Mouse (Mus musculus): Measurements from ENCODE around the gene Gars. TPM values are rescaled to one million over a fixed set of nuclear protein-coding genes. Genes with fewer than 3 reads are reported as not detected.

The Gars gene
- total and polyA plus RNA-seq, 3 experiments, result 130 to 160 (median 147) TPM

DNA sequence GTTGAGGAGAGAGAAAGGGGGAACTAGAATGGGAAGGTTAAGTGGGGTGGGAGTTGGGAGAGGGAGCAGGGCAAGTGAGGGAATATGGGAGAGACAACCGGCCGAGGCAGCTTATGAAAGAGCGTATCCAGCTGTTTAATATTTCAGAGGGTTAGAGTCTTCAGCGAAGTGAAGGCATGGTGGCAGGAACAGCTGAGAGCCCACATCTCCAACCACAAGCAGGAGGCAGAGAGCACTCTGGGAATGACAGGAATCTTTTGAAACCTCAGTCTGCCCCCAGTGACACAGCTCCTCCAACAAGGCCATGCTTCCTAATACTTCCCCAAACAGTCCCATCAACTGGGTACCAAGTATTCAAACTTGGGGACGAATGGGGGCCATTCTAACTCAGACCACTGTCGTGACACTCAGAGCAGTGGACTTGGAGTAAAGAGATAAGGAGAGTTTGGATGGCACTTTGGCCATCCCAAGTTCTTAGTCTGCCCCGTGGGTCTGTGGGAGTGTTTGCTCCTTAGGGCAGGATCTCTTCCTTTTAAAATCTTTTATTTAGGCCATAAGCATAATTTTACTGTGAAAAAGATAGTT lies 22.5 kb downstream of the Gars start:
- Histone ChIP-seq H3K27me3 (ENCODE audit: insufficient read depth, low read length) (no peaks in the 10 kb centered on the region), H3K4me3 (ENCODE audit: low read depth, low read length) (no peak overlapping the region), H3K36me3 (replicated peaks) (peaks cover 99% of the 10 kb centered on the region), H3K9me3 (replicated peaks) (no peaks in the 10 kb centered on the region), H3K4me1 (ENCODE audit: insufficient read depth, low read depth, low read length) (peaks cover 4% of the 10 kb centered on the region; the same call in 1 of the 2 replicates)
- TF ChIP-seq TAL1 (conservative IDR thresholded peaks at IDR 0.05; ENCODE audit: low read depth, low read length), result no peak
- TF ChIP-seq GATA1 (IDR thresholded peaks at IDR 0.05; ENCODE audit: borderline replicate concordance, low read length), result no peak
- TF ChIP-seq POLR2AphosphoS5 (IDR thresholded peaks at IDR 0.05; ENCODE audit: insufficient replicate concordance, low read depth, low read length), result no peak
- no peak for TF ChIP-seq GATA2 (IDR thresholded peaks at IDR 0.05; ENCODE audit: borderline replicate concordance, low read depth, low read length)
- no peak for TF ChIP-seq CTCF (IDR thresholded peaks at IDR 0.05; ENCODE audit: low read depth, low read length)
- no peak for DNase-seq (ENCODE audit: low spot score)
- no peak for ATAC-seq (ENCODE audit: extremely low read depth, insufficient number of reproducible peaks, low FRiP score, poor library complexity, severe bottlenecking)

DNA sequence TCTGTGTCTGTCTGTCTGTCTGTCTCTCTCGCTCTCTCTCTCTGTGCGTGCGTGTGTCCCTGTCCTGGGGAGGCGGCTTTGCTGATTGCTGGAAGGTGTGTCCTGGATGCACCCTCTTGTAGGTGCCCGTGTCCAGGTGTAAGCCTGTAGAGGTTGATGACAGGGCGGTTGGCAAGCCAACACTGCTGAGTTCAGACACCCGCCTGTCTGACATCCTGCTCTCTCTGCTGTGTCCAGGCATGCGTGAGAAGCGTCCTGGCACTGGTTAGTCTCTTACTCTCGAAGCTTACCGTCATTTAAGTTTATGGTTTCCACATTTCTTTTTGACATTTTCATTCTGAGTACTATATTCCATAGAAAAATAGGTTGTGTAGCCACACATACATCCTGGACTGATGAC lies 23.5 kb downstream of the Gars start:
- Histone ChIP-seq H3K4me1 (ENCODE audit: insufficient read depth, low read depth, low read length) (peaks cover 2% of the 10 kb centered on the region; the same call in 1 of the 2 replicates), H3K27me3 (ENCODE audit: insufficient read depth, low read length) (no peaks in the 10 kb centered on the region), H3K4me3 (ENCODE audit: low read depth, low read length) (no peak overlapping the region), H3K9me3 (replicated peaks) (no peaks in the 10 kb centered on the region), H3K36me3 (replicated peaks) (peaks cover 99% of the 10 kb centered on the region)
- TF ChIP-seq GATA2 (IDR thresholded peaks at IDR 0.05; ENCODE audit: borderline replicate concordance, low read depth, low read length), result no peak
- TF ChIP-seq POLR2AphosphoS5 (IDR thresholded peaks at IDR 0.05; ENCODE audit: insufficient replicate concordance, low read depth, low read length), result no peak
- TF ChIP-seq TAL1 (conservative IDR thresholded peaks at IDR 0.05; ENCODE audit: low read depth, low read length), result no peak
- TF ChIP-seq CTCF (IDR thresholded peaks at IDR 0.05; ENCODE audit: low read depth, low read length), result no peak
- TF ChIP-seq GATA1 (IDR thresholded peaks at IDR 0.05; ENCODE audit: borderline replicate concordance, low read length), result no peak
- DNase-seq (ENCODE audit: low spot score) (no peak), ATAC-seq (ENCODE audit: extremely low read depth, insufficient number of reproducible peaks, low FRiP score, poor library complexity, severe bottlenecking) (no peak)

GRCm38 (mm10) chr6:55062200-55062599 lies 24.4 kb downstream of the Gars start:
- DNase-seq (ENCODE audit: low spot score), result no peak
- ATAC-seq (ENCODE audit: extremely low read depth, insufficient number of reproducible peaks, low FRiP score, poor library complexity, severe bottlenecking), result no peak
- Histone ChIP-seq H3K9me3 (replicated peaks) (no peaks in the 10 kb centered on the region), H3K36me3 (replicated peaks) (peaks cover 98% of the 10 kb centered on the region), H3K27me3 (ENCODE audit: insufficient read depth, low read length) (no peaks in the 10 kb centered on the region), H3K4me1 (ENCODE audit: insufficient read depth, low read depth, low read length) (peaks cover 2% of the 10 kb centered on the region; the same call in 1 of the 2 replicates), H3K4me3 (ENCODE audit: low read depth, low read length) (no peak overlapping the region)
- TF ChIP-seq TAL1 (conservative IDR thresholded peaks at IDR 0.05; ENCODE audit: low read depth, low read length), result no peak
- no peak for TF ChIP-seq GATA2 (IDR thresholded peaks at IDR 0.05; ENCODE audit: borderline replicate concordance, low read depth, low read length)
- no peak for TF ChIP-seq GATA1 (IDR thresholded peaks at IDR 0.05; ENCODE audit: borderline replicate concordance, low read length)
- no peak for TF ChIP-seq CTCF (IDR thresholded peaks at IDR 0.05; ENCODE audit: low read depth, low read length)
- no peak for TF ChIP-seq POLR2AphosphoS5 (IDR thresholded peaks at IDR 0.05; ENCODE audit: insufficient replicate concordance, low read depth, low read length)

DNA sequence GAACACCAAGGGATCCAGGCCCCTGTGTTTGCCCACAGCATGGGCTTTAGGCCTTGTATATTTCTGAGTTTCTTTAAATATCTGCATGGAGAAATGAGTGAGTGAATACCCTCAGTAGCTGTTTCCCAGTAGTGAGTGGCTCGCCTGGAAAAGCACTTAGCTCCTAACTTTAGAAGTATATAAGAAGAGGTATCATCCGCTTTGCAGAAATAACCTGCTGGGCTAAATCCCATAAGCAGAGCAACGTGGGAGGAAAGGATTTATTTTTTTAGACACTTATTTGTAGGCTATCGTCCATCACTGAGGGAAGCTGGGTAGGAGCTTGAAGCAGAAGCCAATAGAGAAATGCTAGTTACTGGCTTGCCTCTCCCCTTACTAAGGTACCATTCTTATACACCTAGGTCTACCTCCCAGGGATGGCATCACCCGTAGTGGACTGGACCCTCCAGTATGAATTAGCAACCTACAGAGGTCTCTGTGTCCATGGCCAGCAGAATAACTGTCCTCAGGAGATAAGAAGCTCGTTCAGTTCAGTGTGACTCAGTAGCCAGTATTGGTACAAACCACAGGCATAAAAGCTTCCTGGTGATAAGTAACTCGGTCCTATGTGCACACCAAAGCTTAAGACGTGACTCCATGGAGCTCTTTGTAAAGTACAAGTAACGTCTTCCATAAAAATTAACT lies 26.1 kb downstream of the Gars start:
- Histone ChIP-seq H3K4me3 (ENCODE audit: low read depth, low read length) (no peak overlapping the region), H3K27me3 (ENCODE audit: insufficient read depth, low read length) (no peaks in the 10 kb centered on the region), H3K4me1 (ENCODE audit: insufficient read depth, low read depth, low read length) (no peaks in the 10 kb centered on the region), H3K9me3 (replicated peaks) (no peaks in the 10 kb centered on the region), H3K36me3 (replicated peaks) (peaks cover 99% of the 10 kb centered on the region)
- TF ChIP-seq TAL1 (conservative IDR thresholded peaks at IDR 0.05; ENCODE audit: low read depth, low read length) (no peak), CTCF (IDR thresholded peaks at IDR 0.05; ENCODE audit: low read depth, low read length) (no peak), POLR2AphosphoS5 (IDR thresholded peaks at IDR 0.05; ENCODE audit: insufficient replicate concordance, low read depth, low read length) (no peak), GATA2 (IDR thresholded peaks at IDR 0.05; ENCODE audit: borderline replicate concordance, low read depth, low read length) (no peak), GATA1 (IDR thresholded peaks at IDR 0.05; ENCODE audit: borderline replicate concordance, low read length) (no peak)
- DNase-seq (ENCODE audit: low spot score) (no peak), ATAC-seq (ENCODE audit: extremely low read depth, insufficient number of reproducible peaks, low FRiP score, poor library complexity, severe bottlenecking) (no peak; the same call in 1 of the 2 replicates)

DNA sequence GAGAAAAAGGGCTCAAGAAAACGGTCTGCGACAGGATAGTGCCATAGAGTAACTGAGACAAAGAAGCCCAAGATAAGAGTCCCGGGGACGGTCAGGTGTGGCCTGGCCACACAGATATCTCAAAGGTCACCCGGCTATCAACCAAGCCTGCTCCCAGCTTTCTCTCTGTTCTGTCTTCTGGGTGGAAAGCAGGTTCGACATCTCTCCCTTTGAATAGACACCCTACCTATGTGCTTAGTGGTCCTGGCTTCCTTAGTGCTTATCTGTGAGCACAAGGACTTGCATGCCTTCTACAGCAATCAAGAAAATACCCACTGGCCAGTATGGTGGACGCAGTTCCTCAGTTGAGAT lies 26.6 kb downstream of the Gars start:
- ATAC-seq (ENCODE audit: extremely low read depth, insufficient number of reproducible peaks, low FRiP score, poor library complexity, severe bottlenecking) (no peak), DNase-seq (ENCODE audit: low spot score) (no peak)
- Histone ChIP-seq H3K9me3 (replicated peaks) (no peaks in the 10 kb centered on the region), H3K36me3 (replicated peaks) (peaks cover 99% of the 10 kb centered on the region), H3K27me3 (ENCODE audit: insufficient read depth, low read length) (no peaks in the 10 kb centered on the region), H3K4me3 (ENCODE audit: low read depth, low read length) (no peak overlapping the region), H3K4me1 (ENCODE audit: insufficient read depth, low read depth, low read length) (no peaks in the 10 kb centered on the region)
- TF ChIP-seq TAL1 (conservative IDR thresholded peaks at IDR 0.05; ENCODE audit: low read depth, low read length), result no peak
- TF ChIP-seq CTCF (IDR thresholded peaks at IDR 0.05; ENCODE audit: low read depth, low read length), result no peak
- TF ChIP-seq POLR2AphosphoS5 (IDR thresholded peaks at IDR 0.05; ENCODE audit: insufficient replicate concordance, low read depth, low read length), result no peak
- TF ChIP-seq GATA1 (IDR thresholded peaks at IDR 0.05; ENCODE audit: borderline replicate concordance, low read length), result no peak

GRCm38 (mm10) chr6:55065903-55066302 lies 28.1 kb downstream of the Gars start:
- Histone ChIP-seq H3K4me3 (ENCODE audit: low read depth, low read length) (no peak overlapping the region), H3K9me3 (replicated peaks) (no peaks in the 10 kb centered on the region), H3K36me3 (replicated peaks) (peaks cover 96% of the 10 kb centered on the region), H3K27me3 (ENCODE audit: insufficient read depth, low read length) (no peaks in the 10 kb centered on the region), H3K4me1 (ENCODE audit: insufficient read depth, low read depth, low read length) (no peaks in the 10 kb centered on the region)
- DNase-seq (ENCODE audit: low spot score), result no peak
- TF ChIP-seq GATA2 (IDR thresholded peaks at IDR 0.05; ENCODE audit: borderline replicate concordance, low read depth, low read length) (no peak), CTCF (IDR thresholded peaks at IDR 0.05; ENCODE audit: low read depth, low read length) (no peak), TAL1 (conservative IDR thresholded peaks at IDR 0.05; ENCODE audit: low read depth, low read length) (no peak), GATA1 (IDR thresholded peaks at IDR 0.05; ENCODE audit: borderline replicate concordance, low read length) (no peak)
- no peak for ATAC-seq (ENCODE audit: extremely low read depth, insufficient number of reproducible peaks, low FRiP score, poor library complexity, severe bottlenecking)
